Mouse (Mus musculus) kidney, postnatal 0 days (tissue): ENCODE results near the gene Myo1c. TPM values are rescaled to one million over a fixed set of nuclear protein-coding genes. Genes with fewer than 3 reads are reported as not detected.
A peak's percentile ranks its signal among the peaks of the same experiment; 100 is the strongest.

Source experiments
- ATAC-seq: fragments of 200-750 bp; cut with Nextera tagmentation; replicated peaks from 2 replicates; pipeline ENCODE4 v1.8.0; 2017; ENCODE audit warnings: low read depth, moderate number of reproducible peaks, moderate TSS enrichment, moderate library complexity; ENCODE audit not compliant: low FRiP score
- DNase-seq: peaks from one replicate; pipeline ENCODE4 v3.0.0-alpha.2; 2016; ENCODE audit warnings: low spot score
- H3K27ac ChIP-seq: fragments of 300-500 bp; sonication (generic); 2 replicates; pipeline ENCODE4 v1.5.1; 2014; ENCODE audit warnings: mild to moderate bottlenecking
- H3K27me3 ChIP-seq: fragments of 300-500 bp; sonication (generic); 2 replicates; pipeline ENCODE4 v1.6.1; 2014; ENCODE audit warnings: low read length, mixed read lengths; ENCODE audit not compliant: insufficient read depth
- H3K36me3 ChIP-seq: fragments of 300-500 bp; sonication (generic); 2 replicates; pipeline ENCODE4 v1.6.1; 2014; ENCODE audit warnings: low read length, mixed read lengths; ENCODE audit not compliant: insufficient read depth
- H3K4me1 ChIP-seq: fragments of 300-500 bp; sonication (generic); replicated peaks from 2 replicates; pipeline ENCODE4 v1.6.1; 2014; ENCODE audit warnings: antibody characterized with exemption, low read length, mixed read lengths; ENCODE audit not compliant: insufficient read depth
- H3K4me2 ChIP-seq: fragments of 300-500 bp; sonication (generic); 2 replicates; pipeline ENCODE4 v1.6.1; 2014; ENCODE audit warnings: mild to moderate bottlenecking, low read length, moderate library complexity, mixed read lengths
- H3K4me3 ChIP-seq: fragments of 300-500 bp; sonication (generic); replicated peaks from 2 replicates; pipeline ENCODE4 v1.5.1; 2014; ENCODE audit warnings: low read depth, low read length
- H3K9ac ChIP-seq: fragments of 300-500 bp; sonication (generic); 2 replicates; pipeline ENCODE4 v1.6.1; 2014; ENCODE audit warnings: low read depth, low read length
- H3K9me3 ChIP-seq: fragments of 300-500 bp; sonication (generic); replicated peaks from 2 replicates; pipeline ENCODE4 v1.6.1; 2016; ENCODE audit warnings: low read length, inconsistent platforms, mixed read lengths
- CTCF ChIP-seq: IDR thresholded peaks from 2 replicates; pipeline ENCODE4 v1.5.1; 2016; ENCODE audit warnings: antibody characterized with exemption, low read depth, mild to moderate bottlenecking, moderate library complexity
- WGBS: fragments of 180-500 bp; shearing (Covaris S2); extraction: QIAGEN DNeasy Blood & Tissue Kit; methylation state at CpG from one replicate; pipeline ENCODE4 v1.1.7; 2014; 5-methylcytosine and 5-hydroxymethylcytosine counted together
- polyA plus RNA-seq: library from polyadenylated mRNA; unstranded; fragments of >200 nt; fragmentation: Nextera tagmentation; extraction: Ambion mirVana; gene quantifications from 2 replicates; pipeline ENCODE4 v1.2.1, GENCODE M21; 2015

Myo1c gene
- polyA plus RNA-seq, 1 experiment from 2014 or later, result 55.3 TPM

- peak overlapping the region; percentile 58 for H3K4me2 ChIP-seq
- ATAC-seq (no peak; the same call in 1 of the 2 replicates), DNase-seq (no peak)
- peak overlapping the region; percentile 87 for H3K27ac ChIP-seq
- no peaks in the 10 kb centered on the region for H3K27me3 ChIP-seq
- TF ChIP-seq CTCF, result no peak
- no peaks in the 10 kb centered on the region for H3K9me3 ChIP-seq
- peak overlapping the region; percentile 61 for H3K4me3 ChIP-seq
- H3K9ac ChIP-seq, result peak overlapping the region; percentile 57
- 9% methylated on average over 5 of the region's 5 CpGs for WGBS
- peaks cover 32% of the 10 kb centered on the region for H3K36me3 ChIP-seq
- H3K4me1 ChIP-seq, result peaks cover 8% of the 10 kb centered on the region
Observed at GRCm38 (mm10) chr11:75630098-75630497, 20.2 kb upstream of the Myo1c start.

DNA sequence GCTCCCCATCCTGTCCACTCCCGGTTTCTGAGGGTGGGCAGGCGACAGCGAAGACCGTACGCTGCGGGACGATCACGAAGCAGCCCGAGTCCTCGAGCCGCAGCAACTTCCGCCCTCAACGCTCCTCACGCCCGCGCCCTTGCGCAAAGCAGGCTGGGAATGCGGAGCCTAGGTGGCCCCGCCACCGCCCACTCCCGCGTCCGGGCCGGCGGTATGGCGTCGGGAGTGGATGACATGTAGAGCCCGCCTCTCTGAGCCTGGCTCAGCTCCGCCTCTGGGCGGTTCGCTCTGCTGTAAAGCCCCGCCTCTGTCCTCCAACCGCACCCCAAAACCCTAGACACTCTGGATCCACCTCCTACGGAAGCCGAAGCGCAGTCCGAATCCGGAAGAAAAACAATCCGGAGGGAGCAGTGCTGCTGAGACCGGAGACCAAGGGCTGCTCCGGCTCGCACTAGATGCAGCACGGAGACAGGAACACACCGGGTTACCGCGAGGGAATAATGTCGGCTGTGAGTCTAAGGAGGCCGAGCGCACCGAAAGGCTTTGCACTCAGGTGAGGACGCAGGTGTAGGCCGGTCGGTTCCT, 19.6 kb upstream of the Myo1c start, which contains the start of gene Inpp5k:
Inpp5k (plus strand) TSS at position 344 of the 585 bp plus-strand sequence.
- Histone ChIP-seq H3K9ac (peak within 1 kb of the TSS; percentile 57), H3K36me3 (peaks cover 27% of the 10 kb centered on the region), H3K4me1 (peaks cover 8% of the 10 kb centered on the region), H3K27me3 (no peaks in the 10 kb centered on the region), H3K4me2 (peak within 1 kb of the TSS; percentile 58), H3K9me3 (no peaks in the 10 kb centered on the region), H3K27ac (peak within 1 kb of the TSS; percentile 87), H3K4me3 (peak within 1 kb of the TSS; percentile 61)
- peak; percentile 96 for ATAC-seq
- peak; percentile 99 for DNase-seq
- under 1% methylated on average over 53 of the region's 53 CpGs for WGBS
- TF ChIP-seq CTCF, result no peak

- Histone ChIP-seq H3K9ac (peak overlapping the region; percentile 57), H3K9me3 (no peaks in the 10 kb centered on the region), H3K4me1 (peaks cover 8% of the 10 kb centered on the region), H3K4me2 (peak overlapping the region; percentile 58), H3K27ac (peak overlapping the region; percentile 78), H3K27me3 (no peaks in the 10 kb centered on the region), H3K4me3 (peak overlapping the region; percentile 61), H3K36me3 (peaks cover 21% of the 10 kb centered on the region)
- WGBS, result 6% methylated on average over 13 of the region's 13 CpGs
- TF ChIP-seq CTCF, result peak; percentile 68
- DNase-seq (peak; percentile 76), ATAC-seq (no peak)
Observed at GRCm38 (mm10) chr11:75631561-75632225, 18.6 kb upstream of the Myo1c start.

DNA sequence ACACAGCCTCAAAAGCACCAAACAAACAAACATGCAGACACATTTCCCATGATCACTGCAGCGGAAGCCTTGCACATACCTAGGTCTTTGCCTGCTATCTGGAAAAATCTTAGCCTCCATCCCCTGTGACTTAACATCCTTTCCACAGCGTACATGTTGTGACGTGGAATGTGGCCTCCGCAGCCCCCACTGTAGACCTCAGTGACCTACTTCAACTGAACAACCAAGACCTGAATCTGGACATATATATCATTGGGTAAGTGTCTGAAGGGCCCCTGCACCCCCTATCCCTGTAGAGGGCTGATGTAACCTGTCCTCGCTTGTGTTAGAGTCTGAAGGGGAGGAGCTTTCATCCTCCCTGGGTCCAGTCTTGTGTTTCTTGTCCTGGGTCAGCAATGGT, 17.4 kb upstream of the Myo1c start:
- H3K36me3 ChIP-seq, result peaks cover 10% of the 10 kb centered on the region
- no peak for ATAC-seq
- 78% methylated on average over 5 of the region's 5 CpGs for WGBS

DNA sequence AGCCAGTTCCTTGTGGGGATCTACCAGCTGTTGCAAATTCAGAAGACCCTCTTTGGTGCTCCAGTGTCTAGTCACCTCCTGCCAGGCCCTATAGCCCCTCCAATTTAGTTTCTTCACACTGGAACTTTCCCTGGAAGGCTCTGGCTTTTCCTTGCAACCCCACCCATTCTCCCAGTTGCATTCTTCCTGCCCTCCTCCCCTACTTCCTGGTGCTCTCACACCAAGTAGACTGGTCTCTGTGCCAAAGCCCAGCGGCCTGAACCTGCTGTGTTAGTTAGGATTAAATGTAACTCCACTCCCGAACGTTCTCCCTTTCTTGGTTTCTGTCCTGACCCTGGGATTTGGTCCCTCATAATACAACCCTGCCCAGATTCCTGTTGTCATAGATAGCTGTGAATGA, 15.5 kb upstream of the Myo1c start:
- H3K4me3 ChIP-seq, result no peak overlapping the region
- no peak overlapping the region for H3K9ac ChIP-seq
- peaks cover 8% of the 10 kb centered on the region for H3K4me1 ChIP-seq
- H3K9me3 ChIP-seq, result no peaks in the 10 kb centered on the region
- 0 out of 2 replicates have a peak overlapping the region, but pooled peaks have one; percentile 65 for H3K27ac ChIP-seq
- ATAC-seq, result no peak
- DNase-seq, result no peak
- H3K4me2 ChIP-seq, result no peak overlapping the region
- H3K27me3 ChIP-seq, result no peaks in the 10 kb centered on the region
- peaks cover 12% of the 10 kb centered on the region; the same call in 1 of the 2 replicates for H3K36me3 ChIP-seq
- TF ChIP-seq CTCF, result no peak
- WGBS, result 54% methylated on average over 3 of the region's 3 CpGs

More for the DNA sequence above, 17.4 kb upstream of the Myo1c start:
- H3K27ac ChIP-seq, result no peak overlapping the region
- H3K4me1 ChIP-seq, result peaks cover 8% of the 10 kb centered on the region
- no peak overlapping the region for H3K4me2 ChIP-seq
- H3K9me3 ChIP-seq, result no peaks in the 10 kb centered on the region
- no peaks in the 10 kb centered on the region for H3K27me3 ChIP-seq
- no peak overlapping the region for H3K4me3 ChIP-seq
- H3K9ac ChIP-seq, result no peak overlapping the region
- TF ChIP-seq CTCF, result no peak
- DNase-seq, result no peak

DNA sequence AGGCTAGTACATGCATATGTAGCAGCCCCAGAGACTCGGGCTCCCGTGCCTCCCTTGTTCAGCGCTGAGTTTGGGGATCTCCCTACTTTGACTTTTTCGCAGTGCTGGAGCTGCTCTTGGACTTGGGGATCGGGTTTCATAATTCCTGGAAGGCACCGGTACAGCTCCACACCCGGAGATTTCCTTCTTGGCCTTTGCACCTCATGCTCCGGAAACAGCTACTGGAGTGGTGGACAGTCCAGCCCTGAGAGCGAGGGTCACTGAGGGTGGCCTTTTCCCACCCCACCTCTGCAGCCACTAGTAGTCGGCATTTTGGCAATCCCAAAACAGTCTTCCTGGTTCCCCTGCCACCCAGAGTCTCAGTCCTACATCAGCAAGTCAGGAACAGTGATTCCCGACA, 15.0 kb upstream of the Myo1c start:
- peaks cover 8% of the 10 kb centered on the region for H3K4me1 ChIP-seq
- peak overlapping the region; percentile 65; the same call in 1 of the 2 replicates for H3K27ac ChIP-seq
- no peaks in the 10 kb centered on the region for H3K27me3 ChIP-seq
- no peaks in the 10 kb centered on the region for H3K9me3 ChIP-seq
- 31% methylated on average over 11 of the region's 11 CpGs for WGBS
- no peak overlapping the region for H3K9ac ChIP-seq
- no peak for TF ChIP-seq CTCF
- H3K4me3 ChIP-seq, result no peak overlapping the region
- peaks cover 12% of the 10 kb centered on the region; the same call in 1 of the 2 replicates for H3K36me3 ChIP-seq
- ATAC-seq (no peak), DNase-seq (peak; percentile 69)
- no peak overlapping the region for H3K4me2 ChIP-seq
